Mouse (Mus musculus): Measurements from ENCODE around the gene Pik3c2b. TPM values are rescaled to one million over a fixed set of nuclear protein-coding genes. Genes with fewer than 3 reads are reported as not detected.

Pik3c2b gene
- total RNA-seq, 2 experiments from 2014 or later, result 14.5 to 15.0 TPM

- DNase-seq (ENCODE audit: low spot score in 2 of 2), result no peak
Observed at GRCm38 (mm10) chr1:133132388-133133326, 87.2 kb downstream of the Pik3c2b start.

- no peak for DNase-seq (ENCODE audit: low spot score in 2 of 2)
Observed at GRCm38 (mm10) chr1:133133425-133133824, 88.0 kb downstream of the Pik3c2b start.

- no peak for DNase-seq (ENCODE audit: low spot score in 2 of 2)
Observed at GRCm38 (mm10) chr1:133134071-133134470, 88.6 kb downstream of the Pik3c2b start.

DNA sequence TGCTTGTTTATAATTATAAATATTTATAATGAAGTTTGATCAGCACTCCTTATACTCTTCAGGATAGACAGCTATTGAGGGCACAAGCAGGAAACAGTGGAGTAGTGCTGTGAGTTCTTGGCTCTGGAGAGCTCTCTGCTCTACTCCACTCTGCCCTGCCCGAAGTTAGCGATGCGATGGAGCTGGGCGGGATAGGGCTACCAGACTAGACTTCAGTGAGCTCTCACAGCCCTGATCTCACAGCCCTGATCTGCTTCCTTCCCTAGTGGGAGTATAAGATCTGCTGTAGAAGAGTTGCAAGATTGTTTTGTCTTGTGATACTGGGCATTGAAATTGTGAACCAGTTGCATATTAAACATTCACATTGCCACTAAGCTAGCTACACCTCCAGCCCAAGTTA lies 89.4 kb downstream of the Pik3c2b start:
- no peak for DNase-seq (ENCODE audit: low spot score in 2 of 2)

DNA sequence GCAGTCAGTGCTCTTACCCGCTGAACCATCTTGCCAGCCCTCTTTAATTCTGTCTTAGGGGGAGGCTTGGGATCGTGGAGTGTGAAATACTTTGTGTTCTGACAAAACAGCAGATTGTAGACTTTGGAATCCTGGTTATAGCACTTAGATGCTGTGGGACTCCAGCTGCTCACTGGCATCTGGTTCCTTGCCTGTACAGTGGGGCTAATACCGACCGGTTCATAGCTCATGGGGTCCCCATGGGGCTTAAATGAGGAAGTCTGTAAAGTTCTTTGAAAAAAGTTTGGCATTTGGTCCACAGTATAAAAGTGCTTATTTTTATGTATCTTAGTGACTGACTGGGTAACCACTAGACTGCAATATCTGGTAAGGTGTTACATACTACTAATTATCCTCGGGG lies 90.3 kb downstream of the Pik3c2b start:
- DNase-seq (ENCODE audit: low spot score in 2 of 2), result no peak

- no peak for DNase-seq (ENCODE audit: low spot score in 2 of 2)
Observed at GRCm38 (mm10) chr1:133138401-133138800, 92.9 kb downstream of the Pik3c2b start.

DNA sequence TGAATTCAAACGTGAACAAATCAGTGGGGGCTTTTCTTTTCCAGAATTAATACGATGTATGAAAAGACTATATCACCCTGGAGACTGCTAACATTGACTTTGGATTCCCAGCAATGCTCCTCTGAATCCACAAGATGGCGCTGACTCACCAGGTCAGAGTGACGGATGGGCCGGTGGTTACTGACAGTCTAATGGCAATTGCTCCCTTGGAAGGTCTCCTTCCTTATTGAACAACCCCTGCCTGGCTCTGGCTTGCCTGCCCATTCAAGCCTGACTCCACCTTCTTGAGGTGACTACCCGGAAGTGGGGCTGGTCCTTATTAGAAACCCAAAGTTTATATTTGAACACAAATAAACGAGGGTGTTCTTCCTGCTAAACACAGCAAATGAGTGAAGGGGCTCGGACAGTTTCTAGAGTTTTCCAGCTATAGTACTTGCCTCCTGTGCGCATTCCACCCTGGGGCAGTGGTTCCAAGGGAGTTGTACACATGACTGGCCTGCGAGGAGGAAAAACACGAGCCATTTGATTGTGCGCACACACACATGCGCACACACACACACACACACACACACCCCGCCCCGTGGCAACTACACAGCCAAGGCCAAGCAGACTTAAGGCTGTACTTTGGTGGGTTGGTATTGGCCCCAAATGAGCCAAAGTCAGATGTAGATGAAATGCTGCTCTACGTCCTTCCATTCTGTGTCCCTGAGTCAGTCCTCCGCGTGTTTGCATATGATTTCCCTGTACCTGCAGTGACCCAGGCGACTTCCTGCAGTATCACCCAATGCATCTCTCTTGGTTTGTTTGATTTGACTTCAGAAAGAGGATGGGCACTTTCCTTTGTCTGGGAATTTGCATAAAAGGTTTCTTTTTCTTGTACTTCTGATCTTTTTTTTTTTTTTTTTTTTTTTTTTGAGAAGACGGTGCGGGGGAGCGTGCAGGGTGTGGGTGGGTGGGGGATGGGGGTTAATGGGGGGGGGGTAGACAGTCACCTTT lies 100.8 kb downstream of the Pik3c2b start:
- DNase-seq (ENCODE audit: low spot score in 2 of 2), result peak in 1 of 2 experiments; percentile 74

- no peak for DNase-seq (ENCODE audit: low spot score in 2 of 2)
Observed at GRCm38 (mm10) chr1:133147324-133147723, 101.9 kb downstream of the Pik3c2b start.

GRCm38 (mm10) chr1:133148122-133148521 lies 102.7 kb downstream of the Pik3c2b start:
- no peak for DNase-seq (ENCODE audit: low spot score in 2 of 2)

- DNase-seq (ENCODE audit: low spot score in 2 of 2), result no peak
Observed at GRCm38 (mm10) chr1:133150556-133150955, 105.1 kb downstream of the Pik3c2b start.

GRCm38 (mm10) chr1:133152213-133152612 lies 106.7 kb downstream of the Pik3c2b start:
- DNase-seq (ENCODE audit: low spot score in 2 of 2), result no peak

GRCm38 (mm10) chr1:133155270-133155669 lies 109.8 kb downstream of the Pik3c2b start:
- DNase-seq (ENCODE audit: low spot score in 2 of 2), result no peak

Other genes with a start within 250 kb of the Pik3c2b start
- gene Lrrn2, start 165.4 kb upstream of the Pik3c2b start, total RNA-seq (2021), result 100 to 1,000 TPM; 213 to 214 TPM
- 10 to 100 TPM; 68.0 to 86.7 TPM for gene Mdm4, start 15.1 kb upstream of the Pik3c2b start, total RNA-seq (2021)
- gene Ppp1r15b, start 85.5 kb downstream of the Pik3c2b start, total RNA-seq (2021), result 10 to 100 TPM; 43.7 to 44.2 TPM
- gene Plekha6, start 118.5 kb downstream of the Pik3c2b start, total RNA-seq (2021), result 10 to 100 TPM; 54.5 to 59.0 TPM